Mouse (Mus musculus) bone marrow macrophage, adult 2 months (primary cell): ENCODE measurements around the gene Pnpla8. TPM values are rescaled to one million over a fixed set of nuclear protein-coding genes. Genes with fewer than 3 reads are reported as not detected.
A peak's percentile ranks its signal among the peaks of the same experiment; 100 is the strongest.

ENCODE experiments used
- H3K27ac ChIP-seq: 2 replicates; pipeline ENCODE4 v1.5.1; 2012; ENCODE audit warnings: low read depth, low read length; ENCODE audit not compliant: insufficient read depth
- H3K4me1 ChIP-seq: 2 replicates; pipeline ENCODE4 v1.6.1; 2012; ENCODE audit warnings: low read length; ENCODE audit not compliant: control insufficient read depth, insufficient read depth
- H3K4me3 ChIP-seq: 2 replicates; pipeline ENCODE4 v1.5.1; 2012; ENCODE audit warnings: mild to moderate bottlenecking, low read length, moderate library complexity; ENCODE audit not compliant: insufficient read depth
- CTCF ChIP-seq: IDR thresholded peaks from 2 replicates; pipeline ENCODE4 v1.5.1; 2012; ENCODE audit warnings: low read depth, mild to moderate bottlenecking, low read length, moderate library complexity
- POLR2A ChIP-seq: IDR thresholded peaks from 2 replicates; pipeline ENCODE4 v1.6.1; 2012; ENCODE audit warnings: mild to moderate bottlenecking, low read depth, low read length, borderline replicate concordance
- polyA plus RNA-seq: library from polyadenylated mRNA; stranded (reverse); fragments of >200 nt; gene quantifications from 2 replicates; pipeline ENCODE4 v1.2.4, GENCODE M21; 2012; ENCODE audit not compliant: missing spikeins, insufficient read depth, insufficient read length

Gene Pnpla8
- polyA plus RNA-seq, 1 experiment: 48.5 TPM

GRCm38 (mm10) chr12:44338195-44338622 lies 117.0 kb downstream of the Pnpla8 start:
- TF ChIP-seq POLR2A (no peak), CTCF (no peak)
- Histone ChIP-seq H3K27ac (no peak overlapping the region), H3K4me3 (no peak overlapping the region), H3K4me1 (peaks cover 2% of the 10 kb centered on the region; the same call in 1 of the 2 replicates)

DNA sequence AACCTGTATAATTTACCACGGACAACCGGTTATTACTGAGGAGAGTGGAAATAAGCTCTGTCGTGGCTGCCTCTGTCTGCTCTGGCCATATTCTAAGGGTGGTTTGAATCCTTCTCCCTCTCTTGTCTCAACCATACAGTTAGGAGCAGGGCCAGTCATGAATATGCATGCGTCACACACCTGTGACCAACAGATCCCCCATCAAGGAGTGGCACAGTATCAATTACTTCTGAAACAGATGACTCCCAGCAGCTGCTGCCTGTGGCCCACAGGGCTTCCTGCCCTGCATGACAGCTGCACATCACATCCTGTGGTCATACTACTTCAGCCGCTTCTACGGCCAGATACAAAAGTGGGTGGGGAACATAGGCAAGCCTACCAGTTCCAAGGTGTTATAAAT lies 122.9 kb downstream of the Pnpla8 start:
- peaks cover 2% of the 10 kb centered on the region for H3K4me1 ChIP-seq

DNA sequence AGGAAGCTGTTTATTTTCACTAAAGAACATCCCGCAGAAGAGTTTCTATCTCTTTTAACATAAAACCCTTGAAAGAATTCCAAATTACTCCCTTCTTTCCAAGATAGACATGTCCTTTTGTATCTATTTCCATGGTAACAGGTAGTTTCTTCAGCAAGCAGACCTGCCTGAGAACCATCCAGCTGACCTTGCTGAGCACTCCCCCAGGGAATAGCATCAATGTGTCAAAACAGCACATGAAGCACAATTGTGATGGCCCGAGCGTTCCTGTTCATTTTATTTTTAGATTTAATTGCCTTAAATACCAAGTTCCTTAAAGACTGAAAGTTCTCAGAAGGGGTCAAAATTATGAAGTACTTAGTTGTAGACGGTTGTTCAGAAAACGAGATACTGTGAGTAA lies 124.1 kb downstream of the Pnpla8 start:
- Histone ChIP-seq H3K27ac (no peak overlapping the region), H3K4me1 (peaks cover 2% of the 10 kb centered on the region), H3K4me3 (no peak overlapping the region)
- TF ChIP-seq CTCF: no peak
- TF ChIP-seq POLR2A: no peak

More for the DNA sequence above, 122.9 kb downstream of the Pnpla8 start:
- H3K27ac ChIP-seq: no peak overlapping the region
- TF ChIP-seq POLR2A: no peak
- TF ChIP-seq CTCF: no peak
- no peak overlapping the region for H3K4me3 ChIP-seq

GRCm38 (mm10) chr12:44346143-44346542 lies 125.0 kb downstream of the Pnpla8 start:
- TF ChIP-seq CTCF (no peak), POLR2A (no peak)

GRCm38 (mm10) chr12:44355116-44355515 lies 133.9 kb downstream of the Pnpla8 start:
- peaks cover 25% of the 10 kb centered on the region for H3K4me1 ChIP-seq
- no peak overlapping the region for H3K4me3 ChIP-seq
- peak overlapping the region; percentile 91 for H3K27ac ChIP-seq
- no peak for TF ChIP-seq POLR2A
- TF ChIP-seq CTCF: no peak

More at GRCm38 (mm10) chr12:44346143-44346542, 125.0 kb downstream of the Pnpla8 start:
- H3K4me1 ChIP-seq: peaks cover 2% of the 10 kb centered on the region
- no peak overlapping the region for H3K27ac ChIP-seq
- no peak overlapping the region for H3K4me3 ChIP-seq

GRCm38 (mm10) chr12:44357460-44357859 lies 136.3 kb downstream of the Pnpla8 start:
- Histone ChIP-seq H3K4me3 (no peak overlapping the region), H3K27ac (no peak overlapping the region), H3K4me1 (peaks cover 25% of the 10 kb centered on the region)
- TF ChIP-seq POLR2A (no peak), CTCF (no peak)

- TF ChIP-seq CTCF (no peak), POLR2A (no peak)
- Histone ChIP-seq H3K4me3 (no peak overlapping the region), H3K27ac (no peak overlapping the region), H3K4me1 (peaks cover 25% of the 10 kb centered on the region)
Observed at GRCm38 (mm10) chr12:44357881-44358280, 136.7 kb downstream of the Pnpla8 start.

DNA sequence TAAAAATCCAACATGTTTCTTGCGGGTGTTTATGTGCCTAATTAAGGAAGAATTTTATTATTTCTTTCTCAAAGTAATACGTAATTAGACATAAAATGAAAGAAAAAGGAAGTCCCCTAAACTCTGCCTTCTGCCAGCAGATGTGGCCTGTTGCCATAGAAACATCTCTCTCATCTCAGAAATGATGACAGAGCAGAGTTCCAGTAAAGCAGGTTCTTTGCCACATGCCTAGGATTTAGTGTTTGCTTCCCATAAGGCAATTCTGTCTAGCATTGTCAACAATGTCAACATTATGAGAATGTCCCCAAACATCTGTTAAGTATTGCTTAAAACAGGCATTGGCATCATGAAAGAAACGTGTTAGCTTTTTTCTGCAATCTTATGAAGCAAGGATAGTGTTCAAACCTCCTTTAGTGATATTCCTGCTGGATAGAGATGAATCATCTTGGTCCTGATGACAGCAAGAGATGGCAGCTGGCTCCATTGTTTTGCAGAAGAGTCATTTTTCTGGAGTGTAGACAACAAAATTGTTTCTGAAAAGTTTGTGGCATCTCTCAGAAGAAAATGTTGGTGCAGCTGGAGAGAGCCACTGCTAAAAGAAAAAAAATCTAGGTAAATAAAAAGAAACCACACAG lies 150.0 kb downstream of the Pnpla8 start:
- TF ChIP-seq POLR2A (no peak), CTCF (no peak)
- no peak overlapping the region for H3K4me3 ChIP-seq
- H3K27ac ChIP-seq: 0 out of 2 replicates have a peak overlapping the region, but pooled peaks have one; percentile 6
- H3K4me1 ChIP-seq: peaks cover 36% of the 10 kb centered on the region

Other genes with a start within 250 kb of the Pnpla8 start
- 36.5 and 42.5 TPM in 2 replicates for gene Dnajb9, start 11.0 kb upstream of the Pnpla8 start, polyA plus RNA-seq
- 0.56 TPM in 1 of 2 replicates, not detected in the other for gene Nrcam, start 107.5 kb downstream of the Pnpla8 start, polyA plus RNA-seq